Mouse (Mus musculus): ENCODE results near the gene Hhipl2. TPM values are rescaled to one million over a fixed set of nuclear protein-coding genes. Genes with fewer than 3 reads are reported as not detected.
A peak's percentile ranks its signal among the peaks of the same experiment; 100 is the strongest.
"Not testable (repeated sequence)": the region's sequence is repeated elsewhere in the genome, so short reads cannot be mapped to it uniquely, and the experiment has no call there.

Hhipl2 gene
- polyA plus RNA-seq, 1 experiment, result not detected

GRCm38 (mm10) chr1:183378321-183378941, 39.6 kb upstream of the Hhipl2 start:
- Histone ChIP-seq H3K36me3 (ENCODE audit: control insufficient read depth, insufficient read depth, low read length, poor library complexity, severe bottlenecking) (no peaks in the 10 kb centered on the region), H3K27ac (ENCODE audit: insufficient read depth, low read length) (peak overlapping the region; percentile 69; the same call in 1 of the 2 replicates), H3K27me3 (ENCODE audit: control insufficient read depth, insufficient read depth, low read length, poor library complexity, severe bottlenecking) (no peaks in the 10 kb centered on the region), H3K4me1 (ENCODE audit: control insufficient read depth, insufficient read depth, low read length) (no peaks in the 10 kb centered on the region), H3K4me3 (ENCODE audit: low read depth, low read length) (no peak overlapping the region), H3K9me3 (replicated peaks; ENCODE audit: control insufficient read depth, insufficient read depth, low read length, poor library complexity, severe bottlenecking) (no peaks in the 10 kb centered on the region), H3K9ac (ENCODE audit: low read depth, poor library complexity, severe bottlenecking) (no peak overlapping the region)
- TF ChIP-seq POLR2A (IDR thresholded peaks at IDR 0.05; ENCODE audit: insufficient read depth, low read length) (no peak), CTCF (IDR thresholded peaks at IDR 0.05; ENCODE audit: low read depth, low read length) (no peak), EP300 (IDR thresholded peaks at IDR 0.05; ENCODE audit: insufficient read depth, low read depth, low read length) (no peak)

GRCm38 (mm10) chr1:183379376-183379775, 38.6 kb upstream of the Hhipl2 start:
- not testable (repeated sequence) for H3K4me1 ChIP-seq (ENCODE audit: control insufficient read depth, insufficient read depth, low read length); H3K4me3 ChIP-seq (ENCODE audit: low read depth, low read length); H3K36me3 ChIP-seq (ENCODE audit: control insufficient read depth, insufficient read depth, low read length, poor library complexity, severe bottlenecking); H3K27me3 ChIP-seq (ENCODE audit: control insufficient read depth, insufficient read depth, low read length, poor library complexity, severe bottlenecking); H3K9me3 ChIP-seq (replicated peaks; ENCODE audit: control insufficient read depth, insufficient read depth, low read length, poor library complexity, severe bottlenecking); H3K9ac ChIP-seq (ENCODE audit: low read depth, poor library complexity, severe bottlenecking)
- peak overlapping the region; percentile 69 for H3K27ac ChIP-seq (ENCODE audit: insufficient read depth, low read length)

- no peak overlapping the region for H3K9ac ChIP-seq (ENCODE audit: low read depth, poor library complexity, severe bottlenecking)
- TF ChIP-seq CTCF (IDR thresholded peaks at IDR 0.05; ENCODE audit: low read depth, low read length) (no peak), EP300 (IDR thresholded peaks at IDR 0.05; ENCODE audit: insufficient read depth, low read depth, low read length) (no peak), POLR2A (IDR thresholded peaks at IDR 0.05; ENCODE audit: insufficient read depth, low read length) (no peak)
- no peaks in the 10 kb centered on the region for H3K27me3 ChIP-seq (ENCODE audit: control insufficient read depth, insufficient read depth, low read length, poor library complexity, severe bottlenecking)
These were observed 36.2 kb upstream of the Hhipl2 start for GRCm38 (mm10) chr1:183381816-183382215.

GRCm38 (mm10) chr1:183382621-183383020, 35.4 kb upstream of the Hhipl2 start:
- H3K27ac ChIP-seq (ENCODE audit: insufficient read depth, low read length), result no peak overlapping the region
- no peaks in the 10 kb centered on the region for H3K9me3 ChIP-seq (replicated peaks; ENCODE audit: control insufficient read depth, insufficient read depth, low read length, poor library complexity, severe bottlenecking)
- H3K4me1 ChIP-seq (ENCODE audit: control insufficient read depth, insufficient read depth, low read length), result no peaks in the 10 kb centered on the region
- no peak for TF ChIP-seq CTCF (IDR thresholded peaks at IDR 0.05; ENCODE audit: low read depth, low read length)
- H3K4me3 ChIP-seq (ENCODE audit: low read depth, low read length), result no peak overlapping the region
- no peak overlapping the region for H3K9ac ChIP-seq (ENCODE audit: low read depth, poor library complexity, severe bottlenecking)
- no peaks in the 10 kb centered on the region for H3K27me3 ChIP-seq (ENCODE audit: control insufficient read depth, insufficient read depth, low read length, poor library complexity, severe bottlenecking)
- H3K36me3 ChIP-seq (ENCODE audit: control insufficient read depth, insufficient read depth, low read length, poor library complexity, severe bottlenecking), result no peaks in the 10 kb centered on the region

More at GRCm38 (mm10) chr1:183381816-183382215, 36.2 kb upstream of the Hhipl2 start:
- Histone ChIP-seq H3K27ac (ENCODE audit: insufficient read depth, low read length) (no peak overlapping the region), H3K9me3 (replicated peaks; ENCODE audit: control insufficient read depth, insufficient read depth, low read length, poor library complexity, severe bottlenecking) (no peaks in the 10 kb centered on the region), H3K36me3 (ENCODE audit: control insufficient read depth, insufficient read depth, low read length, poor library complexity, severe bottlenecking) (no peaks in the 10 kb centered on the region), H3K4me3 (ENCODE audit: low read depth, low read length) (no peak overlapping the region), H3K4me1 (ENCODE audit: control insufficient read depth, insufficient read depth, low read length) (no peaks in the 10 kb centered on the region)

GRCm38 (mm10) chr1:183387421-183387820, 30.6 kb upstream of the Hhipl2 start:
- not testable (repeated sequence) for H3K27me3 ChIP-seq (ENCODE audit: control insufficient read depth, insufficient read depth, low read length, poor library complexity, severe bottlenecking); H3K4me1 ChIP-seq (ENCODE audit: control insufficient read depth, insufficient read depth, low read length); H3K4me3 ChIP-seq (ENCODE audit: low read depth, low read length); H3K36me3 ChIP-seq (ENCODE audit: control insufficient read depth, insufficient read depth, low read length, poor library complexity, severe bottlenecking); H3K9me3 ChIP-seq (replicated peaks; ENCODE audit: control insufficient read depth, insufficient read depth, low read length, poor library complexity, severe bottlenecking); H3K27ac ChIP-seq (ENCODE audit: insufficient read depth, low read length); H3K9ac ChIP-seq (ENCODE audit: low read depth, poor library complexity, severe bottlenecking)

GRCm38 (mm10) chr1:183388426-183389406, 29.3 kb upstream of the Hhipl2 start, which contains the start of gene Taf1a:
Taf1a (plus strand) TSS chr1:183388981.
- TF ChIP-seq EP300 (IDR thresholded peaks at IDR 0.05; ENCODE audit: insufficient read depth, low read depth, low read length) (no peak), POLR2A (IDR thresholded peaks at IDR 0.05; ENCODE audit: insufficient read depth, low read length) (no peak), CTCF (IDR thresholded peaks at IDR 0.05; ENCODE audit: low read depth, low read length) (no peak)
- Histone ChIP-seq H3K9me3 (replicated peaks; ENCODE audit: control insufficient read depth, insufficient read depth, low read length, poor library complexity, severe bottlenecking) (no peaks in the 10 kb centered on the region), H3K4me1 (ENCODE audit: control insufficient read depth, insufficient read depth, low read length) (no peaks in the 10 kb centered on the region), H3K27me3 (ENCODE audit: control insufficient read depth, insufficient read depth, low read length, poor library complexity, severe bottlenecking) (no peaks in the 10 kb centered on the region), H3K9ac (ENCODE audit: low read depth, poor library complexity, severe bottlenecking) (peak within 1 kb of the TSS; percentile 36), H3K36me3 (ENCODE audit: control insufficient read depth, insufficient read depth, low read length, poor library complexity, severe bottlenecking) (peaks cover 3% of the 10 kb centered on the region; the same call in 1 of the 2 replicates), H3K4me3 (ENCODE audit: low read depth, low read length) (peak within 1 kb of the TSS; percentile 74), H3K27ac (ENCODE audit: insufficient read depth, low read length) (peak within 1 kb of the TSS; percentile 54)

Data from ES-Bruce4 (cell line).